Mouse (Mus musculus) left cerebral cortex, adult 18-20 months (tissue): ENCODE results near the gene Mllt10. TPM values are rescaled to one million over a fixed set of nuclear protein-coding genes. Genes with fewer than 3 reads are reported as not detected.

ENCODE experiments used
- DNase-seq, 2 experiments: peaks; one replicate each; pipeline ENCODE4 v3.0.0; 2021 to 2022; ENCODE audit warnings: low spot score in 2 of 2, mixed read lengths in 1 of 2
- total RNA-seq, 2 experiments: library from RNA; stranded (reverse); gene quantifications; 2 replicates each; pipeline ENCODE4 v1.2.3; 2021

Gene Mllt10
- total RNA-seq, 2 experiments from 2014 or later = 51.5 to 55.7 TPM

GRCm38 (mm10) chr2:18181631-18182030 lies 126.6 kb downstream of the Mllt10 start:
- no peak for DNase-seq

GRCm38 (mm10) chr2:18183079-18183478 lies 128.0 kb downstream of the Mllt10 start:
- no peak for DNase-seq

- DNase-seq = no peak
Measured at GRCm38 (mm10) chr2:18188367-18188766, 133.3 kb downstream of the Mllt10 start.

- no peak for DNase-seq
Measured at GRCm38 (mm10) chr2:18195285-18195684, 140.2 kb downstream of the Mllt10 start.

- no peak for DNase-seq
Measured at GRCm38 (mm10) chr2:18195691-18196396, 140.8 kb downstream of the Mllt10 start.

- no peak for DNase-seq
Measured at GRCm38 (mm10) chr2:18201820-18202462, 146.9 kb downstream of the Mllt10 start.

GRCm38 (mm10) chr2:18202923-18203322 lies 147.9 kb downstream of the Mllt10 start:
- DNase-seq = no peak

GRCm38 (mm10) chr2:18205118-18205517 lies 150.1 kb downstream of the Mllt10 start:
- DNase-seq = peak; percentile 39 to 43

- peak in 1 of 2 experiments; percentile 36 for DNase-seq
Measured at GRCm38 (mm10) chr2:18206811-18207210, 151.8 kb downstream of the Mllt10 start.

GRCm38 (mm10) chr2:18208578-18208977 lies 153.5 kb downstream of the Mllt10 start:
- DNase-seq = peak; percentile 55 to 81

GRCm38 (mm10) chr2:18209211-18209823 lies 154.3 kb downstream of the Mllt10 start:
- peak in 1 of 2 experiments; percentile 12 for DNase-seq

GRCm38 (mm10) chr2:18209948-18210347 lies 154.9 kb downstream of the Mllt10 start:
- DNase-seq = no peak

GRCm38 (mm10) chr2:18214031-18214430 lies 159.0 kb downstream of the Mllt10 start:
- no peak for DNase-seq

- peak; percentile 30 to 65 for DNase-seq
Measured at GRCm38 (mm10) chr2:18217867-18218266, 162.8 kb downstream of the Mllt10 start.

- DNase-seq = no peak
Measured at GRCm38 (mm10) chr2:18218500-18218899, 163.5 kb downstream of the Mllt10 start.

- no peak for DNase-seq
Measured at GRCm38 (mm10) chr2:18219136-18219535, 164.1 kb downstream of the Mllt10 start.

GRCm38 (mm10) chr2:18219569-18219968 lies 164.5 kb downstream of the Mllt10 start:
- DNase-seq = no peak

- DNase-seq = no peak
Measured at GRCm38 (mm10) chr2:18228486-18229062, 173.5 kb downstream of the Mllt10 start.

- no peak for DNase-seq
Measured at GRCm38 (mm10) chr2:18229279-18229678, 174.2 kb downstream of the Mllt10 start.

GRCm38 (mm10) chr2:18231143-18231542 lies 176.1 kb downstream of the Mllt10 start:
- DNase-seq = no peak

GRCm38 (mm10) chr2:18232883-18233567 lies 178.0 kb downstream of the Mllt10 start:
- no peak for DNase-seq
